Mouse (Mus musculus): Measurements from ENCODE around the gene Grin3b.

Gene Grin3b

GRCm38 (mm10) chr10:79997034-79997760 is 26.7 kb downstream of the Grin3b start:
- in situ Hi-C loops (cut with MboI; ENCODE audit: low pct_unique_long_range_greater_than_20kb in 1 of 2, low sequenced_read_pairs in 2 of 2, unreplicated experiment in 1 of 2) = no loop called here

GRCm38 (mm10) chr10:79997819-79998218 is 27.3 kb downstream of the Grin3b start:
- in situ Hi-C loops (cut with MboI; ENCODE audit: low pct_unique_long_range_greater_than_20kb in 1 of 2, low sequenced_read_pairs in 2 of 2, unreplicated experiment in 1 of 2) = no loop called here

- in situ Hi-C loops (cut with MboI; ENCODE audit: low pct_unique_long_range_greater_than_20kb in 1 of 2, low sequenced_read_pairs in 2 of 2, unreplicated experiment in 1 of 2) = no loop called here
These were observed 31.4 kb downstream of the Grin3b start for GRCm38 (mm10) chr10:80001945-80002344.

- in situ Hi-C loops (cut with MboI; ENCODE audit: low pct_unique_long_range_greater_than_20kb in 1 of 2, low sequenced_read_pairs in 2 of 2, unreplicated experiment in 1 of 2) = no loop called here
These were observed 32.3 kb downstream of the Grin3b start for GRCm38 (mm10) chr10:80002829-80003228.

- in situ Hi-C loops (cut with MboI; ENCODE audit: low pct_unique_long_range_greater_than_20kb in 1 of 2, low sequenced_read_pairs in 2 of 2, unreplicated experiment in 1 of 2) = no loop called here
These were observed 33.1 kb downstream of the Grin3b start for GRCm38 (mm10) chr10:80003374-80004232.

GRCm38 (mm10) chr10:80004233-80004705 is 33.8 kb downstream of the Grin3b start:
- in situ Hi-C loops (cut with MboI; ENCODE audit: low pct_unique_long_range_greater_than_20kb in 1 of 2, low sequenced_read_pairs in 2 of 2, unreplicated experiment in 1 of 2) = no loop called here

- in situ Hi-C loops (cut with MboI; ENCODE audit: low pct_unique_long_range_greater_than_20kb in 1 of 2, low sequenced_read_pairs in 2 of 2, unreplicated experiment in 1 of 2) = no loop called here
These were observed 41.2 kb downstream of the Grin3b start for GRCm38 (mm10) chr10:80011740-80012139.

- in situ Hi-C loops (cut with MboI; ENCODE audit: low pct_unique_long_range_greater_than_20kb in 1 of 2, low sequenced_read_pairs in 2 of 2, unreplicated experiment in 1 of 2) = no loop called here
These were observed 43.1 kb downstream of the Grin3b start for GRCm38 (mm10) chr10:80013609-80014008.

- in situ Hi-C loops (cut with MboI; ENCODE audit: low pct_unique_long_range_greater_than_20kb in 1 of 2, low sequenced_read_pairs in 2 of 2, unreplicated experiment in 1 of 2) = no loop called here
These were observed 44.2 kb downstream of the Grin3b start for GRCm38 (mm10) chr10:80014484-80015290.

- in situ Hi-C loops (cut with MboI; ENCODE audit: low pct_unique_long_range_greater_than_20kb in 1 of 2, low sequenced_read_pairs in 2 of 2, unreplicated experiment in 1 of 2) = no loop called here
These were observed 45.1 kb downstream of the Grin3b start for GRCm38 (mm10) chr10:80015583-80015982.

GRCm38 (mm10) chr10:80016511-80016910 is 46.0 kb downstream of the Grin3b start, which contains the start of gene Arhgap45:
TSS of gene Arhgap45 (plus strand) at chr10:80016653.
- in situ Hi-C loops (cut with MboI; ENCODE audit: low pct_unique_long_range_greater_than_20kb in 1 of 2, low sequenced_read_pairs in 2 of 2, unreplicated experiment in 1 of 2) = no loop called here

GRCm38 (mm10) chr10:80016931-80017330 is 46.4 kb downstream of the Grin3b start:
- in situ Hi-C loops (cut with MboI; ENCODE audit: low pct_unique_long_range_greater_than_20kb in 1 of 2, low sequenced_read_pairs in 2 of 2, unreplicated experiment in 1 of 2) = no loop called here

GRCm38 (mm10) chr10:80017361-80017760 is 46.8 kb downstream of the Grin3b start:
- in situ Hi-C loops (cut with MboI; ENCODE audit: low pct_unique_long_range_greater_than_20kb in 1 of 2, low sequenced_read_pairs in 2 of 2, unreplicated experiment in 1 of 2) = no loop called here

GRCm38 (mm10) chr10:80017771-80018170 is 47.3 kb downstream of the Grin3b start:
- in situ Hi-C loops (cut with MboI; ENCODE audit: low pct_unique_long_range_greater_than_20kb in 1 of 2, low sequenced_read_pairs in 2 of 2, unreplicated experiment in 1 of 2) = no loop called here

GRCm38 (mm10) chr10:80018739-80019297 is 48.3 kb downstream of the Grin3b start:
- in situ Hi-C loops (cut with MboI; ENCODE audit: low pct_unique_long_range_greater_than_20kb in 1 of 2, low sequenced_read_pairs in 2 of 2, unreplicated experiment in 1 of 2) = no loop called here

GRCm38 (mm10) chr10:80019471-80020131 is 49.1 kb downstream of the Grin3b start:
- in situ Hi-C loops (cut with MboI; ENCODE audit: low pct_unique_long_range_greater_than_20kb in 1 of 2, low sequenced_read_pairs in 2 of 2, unreplicated experiment in 1 of 2) = no loop called here

GRCm38 (mm10) chr10:80020191-80020590 is 49.7 kb downstream of the Grin3b start:
- in situ Hi-C loops (cut with MboI; ENCODE audit: low pct_unique_long_range_greater_than_20kb in 1 of 2, low sequenced_read_pairs in 2 of 2, unreplicated experiment in 1 of 2) = no loop called here
